Mouse (Mus musculus): ENCODE results near the gene Snx29.
"Not testable (repeated sequence)": the region's sequence is repeated elsewhere in the genome, so short reads cannot be mapped to it uniquely, and the experiment has no call there.

Gene Snx29

GRCm38 (mm10) chr16:11501138-11501537 lies 178.4 kb downstream of the Snx29 start:
- no peak for DNase-seq

- no peak for DNase-seq
These were observed 178.9 kb downstream of the Snx29 start for GRCm38 (mm10) chr16:11501611-11502010.

- DNase-seq: no peak
These were observed 182.2 kb downstream of the Snx29 start for GRCm38 (mm10) chr16:11504666-11505491.

- DNase-seq: peak; percentile 68
These were observed 182.9 kb downstream of the Snx29 start for GRCm38 (mm10) chr16:11505492-11506176.

- no peak for DNase-seq
These were observed 184.6 kb downstream of the Snx29 start for GRCm38 (mm10) chr16:11507188-11507731.

- no peak for DNase-seq
These were observed 185.6 kb downstream of the Snx29 start for GRCm38 (mm10) chr16:11508341-11508740.

GRCm38 (mm10) chr16:11510416-11510815 lies 187.7 kb downstream of the Snx29 start:
- DNase-seq: no peak

GRCm38 (mm10) chr16:11510854-11511253 lies 188.1 kb downstream of the Snx29 start:
- DNase-seq: no peak

GRCm38 (mm10) chr16:11511696-11512095 lies 189.0 kb downstream of the Snx29 start:
- not testable (repeated sequence) for DNase-seq

- no peak for DNase-seq
These were observed 194.0 kb downstream of the Snx29 start for GRCm38 (mm10) chr16:11516681-11517080.

- no peak for DNase-seq
These were observed 194.7 kb downstream of the Snx29 start for GRCm38 (mm10) chr16:11517385-11517784.

GRCm38 (mm10) chr16:11518803-11519498 lies 196.2 kb downstream of the Snx29 start:
- DNase-seq: no peak

- DNase-seq: no peak
These were observed 203.5 kb downstream of the Snx29 start for GRCm38 (mm10) chr16:11526104-11526786.

GRCm38 (mm10) chr16:11526996-11527395 lies 204.3 kb downstream of the Snx29 start:
- DNase-seq: no peak

GRCm38 (mm10) chr16:11530466-11531194 lies 207.9 kb downstream of the Snx29 start:
- DNase-seq: no peak

- no peak for DNase-seq
These were observed 208.7 kb downstream of the Snx29 start for GRCm38 (mm10) chr16:11531441-11531840.

- DNase-seq: peak; percentile 68
These were observed 209.9 kb downstream of the Snx29 start for GRCm38 (mm10) chr16:11532592-11532991.

GRCm38 (mm10) chr16:11533441-11533840 lies 210.7 kb downstream of the Snx29 start:
- DNase-seq: no peak

- DNase-seq: no peak
These were observed 215.0 kb downstream of the Snx29 start for GRCm38 (mm10) chr16:11537663-11538062.

- no peak for DNase-seq
These were observed 215.5 kb downstream of the Snx29 start for GRCm38 (mm10) chr16:11538191-11538590.

GRCm38 (mm10) chr16:11540961-11541360 lies 218.3 kb downstream of the Snx29 start:
- DNase-seq: no peak

- no peak for DNase-seq
These were observed 219.1 kb downstream of the Snx29 start for GRCm38 (mm10) chr16:11541769-11542168.

Data from lung, postnatal 36 days (tissue).